Mouse (Mus musculus): ENCODE data around the gene Ddi2.

Ddi2 gene

GRCm38 (mm10) chr4:141653813-141654212, 69.4 kb downstream of the Ddi2 start:
- DNase-seq (ENCODE audit: extremely low spot score): no peak

GRCm38 (mm10) chr4:141653044-141653443, 70.2 kb downstream of the Ddi2 start:
- no peak for DNase-seq (ENCODE audit: extremely low spot score)

- DNase-seq (ENCODE audit: extremely low spot score): no peak
Observed at GRCm38 (mm10) chr4:141651944-141652343, 71.3 kb downstream of the Ddi2 start.

GRCm38 (mm10) chr4:141651286-141651685, 71.9 kb downstream of the Ddi2 start:
- DNase-seq (ENCODE audit: extremely low spot score): no peak

- no peak for DNase-seq (ENCODE audit: extremely low spot score)
Observed at GRCm38 (mm10) chr4:141649244-141649643, 74.0 kb downstream of the Ddi2 start.

GRCm38 (mm10) chr4:141648262-141648661, 75.0 kb downstream of the Ddi2 start:
- no peak for DNase-seq (ENCODE audit: extremely low spot score)

- DNase-seq (ENCODE audit: extremely low spot score): no peak
Observed at GRCm38 (mm10) chr4:141647187-141647586, 76.0 kb downstream of the Ddi2 start.

- no peak for DNase-seq (ENCODE audit: extremely low spot score)
Observed at GRCm38 (mm10) chr4:141645988-141646387, 77.2 kb downstream of the Ddi2 start.

GRCm38 (mm10) chr4:141643118-141643855, 79.9 kb downstream of the Ddi2 start:
- no peak for DNase-seq (ENCODE audit: extremely low spot score)

- no peak for DNase-seq (ENCODE audit: extremely low spot score)
Observed at GRCm38 (mm10) chr4:141641961-141642811, 81.0 kb downstream of the Ddi2 start.

GRCm38 (mm10) chr4:141641353-141641771, 81.9 kb downstream of the Ddi2 start:
- no peak for DNase-seq (ENCODE audit: extremely low spot score)

GRCm38 (mm10) chr4:141639474-141639873, 83.7 kb downstream of the Ddi2 start:
- DNase-seq (ENCODE audit: extremely low spot score): no peak

GRCm38 (mm10) chr4:141636693-141637092, 86.5 kb downstream of the Ddi2 start:
- DNase-seq (ENCODE audit: extremely low spot score): no peak

GRCm38 (mm10) chr4:141635991-141636390, 87.2 kb downstream of the Ddi2 start:
- peak; percentile 33 for DNase-seq (ENCODE audit: extremely low spot score)

GRCm38 (mm10) chr4:141632111-141632873, 90.9 kb downstream of the Ddi2 start:
- no peak for DNase-seq (ENCODE audit: extremely low spot score)

GRCm38 (mm10) chr4:141631250-141631649, 92.0 kb downstream of the Ddi2 start:
- no peak for DNase-seq (ENCODE audit: extremely low spot score)

- no peak for DNase-seq (ENCODE audit: extremely low spot score)
Observed at GRCm38 (mm10) chr4:141630021-141630420, 93.2 kb downstream of the Ddi2 start.

- no peak for DNase-seq (ENCODE audit: extremely low spot score)
Observed at GRCm38 (mm10) chr4:141628661-141629060, 94.6 kb downstream of the Ddi2 start.

Measured in embryo, embryonic 9.5 days (tissue).